Mouse (Mus musculus) layer of hippocampus, adult 11-12 months (tissue): ENCODE results near the gene Gabrb1.
A peak's percentile ranks its signal among the peaks of the same experiment; 100 is the strongest.

ENCODE experiments used
- DNase-seq: peaks from one replicate; pipeline ENCODE4 v3.0.0; 2022; ENCODE audit warnings: low spot score

Gabrb1 gene

DNA sequence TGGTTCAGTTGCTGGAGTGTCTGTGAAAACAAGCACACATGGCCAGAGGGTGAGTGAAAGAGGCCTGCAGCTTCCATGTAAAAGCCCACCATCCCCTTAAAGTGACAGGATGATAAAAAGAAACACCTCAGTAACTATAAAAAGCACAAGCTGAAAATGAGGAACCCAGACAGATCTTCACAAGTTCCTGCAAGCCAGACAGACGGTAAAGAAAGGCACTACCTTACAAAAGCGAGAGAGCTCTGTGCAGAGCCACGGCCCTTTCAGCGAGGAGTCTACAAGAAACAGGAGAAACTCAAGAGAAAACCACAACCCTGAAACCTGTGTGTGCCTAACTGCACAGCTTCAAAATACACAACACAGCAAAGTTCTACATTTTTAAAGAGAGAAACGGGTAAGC is 504.9 kb downstream of the Gabrb1 start:
- no peak for DNase-seq

DNA sequence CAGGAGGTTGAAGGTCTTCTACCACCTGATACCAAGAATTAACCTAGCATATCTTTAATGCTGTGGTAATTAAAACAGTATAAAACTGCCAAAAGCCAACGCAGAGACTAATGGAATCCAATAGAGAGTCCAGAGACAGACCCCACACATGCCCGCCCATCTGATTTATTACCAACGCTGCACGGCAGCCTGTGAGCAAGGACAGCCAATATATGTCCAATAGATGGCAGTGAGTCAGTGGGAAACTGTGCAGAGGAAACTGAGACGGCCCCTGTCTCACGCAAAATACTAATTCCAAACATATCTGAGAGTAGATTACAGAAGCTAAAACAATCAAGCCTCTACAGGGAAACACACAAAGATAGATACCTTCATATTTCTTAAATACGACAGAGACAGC is 506.5 kb downstream of the Gabrb1 start:
- no peak for DNase-seq

DNA sequence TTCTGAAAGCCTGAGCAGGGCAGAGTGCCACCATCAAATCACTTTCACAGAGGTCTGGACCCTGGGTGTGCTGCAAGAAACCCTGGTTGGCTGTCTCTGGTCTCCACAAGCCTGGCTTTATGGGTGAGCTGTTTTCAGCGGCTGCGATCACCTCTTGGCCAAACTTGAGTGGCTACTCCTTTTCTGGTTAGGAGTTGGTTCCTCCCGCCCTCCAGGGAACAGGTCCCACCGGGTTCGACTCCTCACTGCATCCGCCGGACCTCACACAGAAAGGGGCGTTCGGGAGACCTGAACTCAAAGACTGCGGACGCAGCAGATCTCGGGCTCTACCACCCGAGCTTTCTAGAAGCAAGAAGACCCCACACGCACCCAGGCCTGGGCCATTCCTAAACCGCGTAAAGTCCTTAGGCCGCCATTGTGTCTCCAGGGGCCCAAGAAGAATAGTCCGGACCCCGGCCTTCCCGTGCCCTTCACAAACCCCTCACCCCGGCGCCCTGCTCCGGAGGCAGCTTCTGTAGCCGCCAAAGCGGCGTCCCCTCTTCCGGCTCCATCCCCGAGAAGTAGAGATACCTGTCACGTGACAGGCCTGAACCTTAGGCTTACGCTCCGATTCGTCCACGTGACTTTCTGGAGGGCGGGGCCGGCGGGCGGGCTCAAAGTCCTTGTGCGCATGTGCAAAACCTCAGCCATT is 509.8 kb downstream of the Gabrb1 start, which contains the start of gene Commd8:
TSS of gene Commd8 (minus strand) at position 596 of the 691 bp plus-strand sequence.
- DNase-seq: peak; percentile 96

DNA sequence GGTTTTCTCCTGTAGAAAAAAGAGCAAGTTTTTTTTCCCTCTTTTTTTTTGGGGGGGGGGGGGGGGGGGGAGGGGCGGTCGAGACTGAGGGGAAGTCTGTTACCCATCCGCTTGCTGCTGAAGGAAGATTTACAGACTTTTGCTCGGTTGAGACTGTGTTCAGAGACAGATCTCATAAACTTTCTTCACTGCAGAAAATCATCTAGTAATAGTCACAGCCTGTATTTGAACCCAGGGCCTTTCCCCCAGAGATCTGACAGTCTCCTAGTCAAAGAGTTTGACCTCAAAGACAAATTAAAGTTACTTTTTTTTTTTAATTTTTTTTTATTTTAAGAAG is 510.3 kb downstream of the Gabrb1 start:
- no peak for DNase-seq

DNA sequence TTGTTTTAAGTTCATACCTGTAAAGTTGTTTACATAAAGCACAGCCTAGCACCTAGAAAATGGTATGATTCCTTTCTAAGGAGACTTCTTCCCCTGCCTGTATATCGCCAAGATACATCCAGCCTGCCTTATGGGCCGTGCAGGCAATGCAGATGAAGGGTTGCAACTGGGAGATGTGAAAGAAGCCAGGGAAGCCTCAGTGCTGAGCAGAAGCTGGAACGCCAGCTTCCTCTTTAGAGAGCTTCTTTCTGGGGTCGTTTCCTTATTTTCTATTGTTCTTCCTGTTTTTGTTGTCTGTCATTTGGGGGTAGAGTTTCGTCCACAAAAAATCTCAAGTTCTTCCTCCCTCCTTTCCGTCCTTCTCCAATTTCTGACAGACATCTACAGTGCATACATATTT is 512.2 kb downstream of the Gabrb1 start:
- no peak for DNase-seq

DNA sequence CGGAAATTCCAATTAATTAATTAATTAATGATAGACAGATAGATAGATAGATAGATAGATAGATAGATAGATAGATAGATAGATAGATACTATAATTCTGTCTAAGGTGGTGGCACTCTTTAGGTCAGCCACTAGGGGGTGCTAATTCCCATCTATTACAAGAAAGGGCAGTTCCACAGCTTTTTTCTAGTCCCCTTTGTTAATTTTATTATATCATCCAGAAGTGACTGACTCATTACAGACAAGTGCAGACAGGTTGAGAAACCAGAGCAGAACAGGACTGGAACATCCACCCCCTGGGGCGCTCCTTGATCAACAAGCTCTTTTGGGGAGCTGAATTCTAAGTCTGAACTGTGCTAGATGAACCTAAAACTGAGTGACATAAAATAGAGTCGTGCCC is 514.8 kb downstream of the Gabrb1 start:
- no peak for DNase-seq

DNA sequence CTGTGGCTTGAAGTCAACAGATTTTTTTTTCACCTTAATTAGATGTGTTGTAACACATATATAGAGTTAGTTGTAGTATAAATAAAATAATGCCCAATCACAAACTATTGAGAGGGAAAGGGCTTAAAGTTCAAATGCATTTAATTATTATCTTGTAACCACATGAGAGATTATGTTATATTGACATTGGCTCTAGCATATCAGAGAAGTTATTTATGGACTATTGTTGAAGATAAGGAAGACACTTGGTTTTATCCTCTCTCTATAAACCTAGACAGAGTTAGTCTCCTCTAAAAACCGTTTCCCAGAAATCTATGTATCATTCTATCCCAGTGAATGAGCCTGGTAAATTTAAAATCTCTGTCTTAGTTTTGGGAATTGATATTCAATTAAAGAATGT is 515.6 kb downstream of the Gabrb1 start:
- DNase-seq: no peak

DNA sequence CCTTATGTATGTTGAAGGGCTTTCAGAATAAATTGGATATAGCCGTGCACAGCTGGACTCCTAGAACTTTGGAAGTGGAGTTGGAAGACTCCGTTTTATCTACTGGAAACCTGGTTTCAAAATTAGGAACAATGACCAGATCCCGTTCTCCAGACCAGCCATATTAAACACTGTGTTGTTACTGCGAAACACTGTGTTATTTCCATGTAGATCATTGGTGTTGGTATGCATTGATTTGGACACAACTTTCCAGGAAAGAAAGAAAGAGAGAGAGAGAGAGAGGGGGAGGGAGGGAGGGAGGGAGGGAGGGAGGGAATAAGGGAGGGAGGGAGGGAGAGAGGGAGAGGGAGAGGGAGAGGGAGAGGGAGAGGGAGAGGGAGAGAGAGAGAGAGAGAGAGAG is 517.1 kb downstream of the Gabrb1 start:
- DNase-seq: no peak

DNA sequence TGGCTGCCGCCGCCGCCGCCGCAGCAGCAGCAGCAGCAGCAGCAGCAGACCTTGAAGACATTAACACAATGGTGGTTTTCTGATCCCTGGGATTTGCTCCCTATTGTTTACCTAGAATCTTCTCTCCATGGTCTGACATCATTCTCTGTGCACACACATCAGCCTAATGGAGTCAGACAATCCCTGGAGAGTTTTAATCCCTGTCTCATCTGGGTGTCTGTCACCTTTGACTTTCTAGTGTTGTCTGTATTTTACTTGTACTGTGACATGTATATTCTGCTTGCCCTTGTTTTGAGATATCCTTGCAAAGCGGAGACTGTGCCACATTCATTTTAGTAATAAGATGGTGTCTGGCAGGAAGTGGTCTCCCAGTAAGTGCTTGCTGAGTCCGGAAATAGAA is 517.6 kb downstream of the Gabrb1 start:
- DNase-seq: no peak

DNA sequence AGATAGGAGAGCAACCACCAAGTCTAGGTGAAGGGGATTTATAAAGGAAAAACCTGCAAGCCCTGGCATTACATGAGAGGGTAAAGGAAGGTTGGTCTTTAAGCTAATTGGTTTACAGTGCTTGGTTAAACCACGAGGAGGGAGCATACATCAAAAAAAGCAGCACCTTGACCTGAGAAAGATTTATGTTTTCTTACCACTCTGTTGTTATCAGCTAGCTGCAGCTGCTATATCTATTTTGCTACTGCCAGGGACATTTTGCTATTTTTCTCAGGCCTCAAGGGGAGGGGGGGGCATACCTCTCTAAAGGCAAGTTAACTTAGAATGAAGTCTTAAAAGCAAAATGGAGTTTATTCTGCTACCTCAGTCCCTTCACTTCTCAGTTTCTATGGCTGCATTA is 523.3 kb downstream of the Gabrb1 start:
- no peak for DNase-seq

DNA sequence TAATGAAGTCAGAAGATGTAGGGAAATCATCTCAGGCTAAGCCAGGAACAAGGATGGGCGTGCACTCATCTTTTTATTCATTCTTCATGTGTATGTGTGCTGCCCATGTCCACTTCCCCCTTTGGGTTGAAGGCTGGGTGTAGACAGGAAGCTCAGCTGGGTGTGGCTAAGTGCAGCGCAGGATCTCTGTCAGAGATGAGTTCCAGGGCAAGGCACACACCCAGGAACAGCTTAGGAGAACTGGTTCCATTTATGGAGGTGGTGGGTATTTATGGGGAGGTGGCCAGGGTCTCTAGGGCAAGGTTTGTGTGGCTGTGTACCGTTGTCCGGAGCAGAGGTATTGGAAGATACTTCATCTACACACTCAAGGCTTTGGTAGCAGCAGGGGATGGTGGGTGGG is 524.9 kb downstream of the Gabrb1 start:
- DNase-seq: no peak

DNA sequence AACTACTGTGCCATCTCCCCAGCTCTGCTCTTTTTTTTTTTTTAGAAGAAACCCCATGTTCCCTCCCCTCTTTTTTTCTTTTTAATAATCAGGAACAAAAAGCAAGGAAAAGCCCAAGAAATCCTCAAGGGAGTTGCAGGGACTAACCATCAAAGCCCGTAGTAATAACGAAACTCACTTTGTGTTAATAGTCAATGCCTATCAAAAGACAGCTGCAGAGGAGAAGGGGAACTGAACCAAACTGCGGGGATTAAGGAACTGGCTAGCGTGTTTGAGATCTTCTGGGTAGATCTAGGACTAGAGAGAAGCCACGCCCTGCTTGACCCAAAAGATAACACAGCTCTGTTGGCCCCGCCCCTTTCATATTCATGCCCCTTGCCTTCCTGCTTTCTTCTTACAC is 526.0 kb downstream of the Gabrb1 start:
- DNase-seq: no peak

DNA sequence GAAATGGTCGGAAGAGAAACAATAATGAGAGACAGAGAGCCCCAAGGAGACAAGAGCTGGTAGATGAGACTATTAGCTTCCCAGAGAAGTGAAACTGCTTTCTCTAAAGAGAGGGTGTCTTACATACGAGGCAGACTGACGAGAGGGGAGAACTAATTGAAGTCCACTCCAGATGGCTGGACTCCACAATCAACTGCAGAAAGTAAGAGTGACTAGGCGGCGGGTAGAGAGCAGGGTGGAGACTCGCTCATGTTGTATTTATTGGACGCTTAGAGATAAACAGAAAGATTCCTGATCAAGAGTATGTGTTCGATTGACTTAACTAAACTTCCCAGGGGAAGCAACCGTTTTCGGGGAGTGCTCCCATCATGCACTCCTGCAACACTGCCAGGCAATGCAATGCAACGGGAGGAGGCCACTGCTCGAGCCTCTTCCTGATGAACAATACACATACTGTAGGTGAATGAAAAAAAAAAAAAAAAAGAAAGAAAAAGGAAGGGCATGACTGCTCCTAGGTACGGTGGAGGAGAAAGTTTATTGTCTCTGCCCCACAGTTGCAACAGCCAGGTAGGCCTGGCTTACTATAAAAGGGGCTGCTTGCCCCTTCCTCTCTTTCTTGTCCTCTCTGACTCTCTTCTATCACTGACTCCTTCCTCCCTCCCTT is 526.7 kb downstream of the Gabrb1 start:
- DNase-seq: no peak

DNA sequence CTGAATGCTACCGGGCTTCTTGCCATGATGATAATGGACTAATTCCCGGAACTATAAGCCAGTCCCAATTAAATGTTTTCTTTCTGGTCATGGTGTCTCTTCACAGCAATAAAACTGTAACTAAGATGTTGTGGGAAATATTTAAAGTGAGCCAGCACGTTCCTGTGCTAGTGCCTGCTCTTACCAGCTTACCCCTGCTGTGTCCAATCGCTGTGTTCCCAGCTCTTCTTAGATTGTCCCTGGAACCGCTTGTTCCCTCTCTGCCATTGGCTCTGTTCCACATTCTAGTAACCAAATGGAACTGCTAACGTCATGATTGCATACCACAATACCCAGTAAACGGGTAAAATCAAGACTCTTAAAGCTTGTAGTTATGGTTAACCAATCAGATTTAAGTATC is 533.2 kb downstream of the Gabrb1 start:
- no peak for DNase-seq

DNA sequence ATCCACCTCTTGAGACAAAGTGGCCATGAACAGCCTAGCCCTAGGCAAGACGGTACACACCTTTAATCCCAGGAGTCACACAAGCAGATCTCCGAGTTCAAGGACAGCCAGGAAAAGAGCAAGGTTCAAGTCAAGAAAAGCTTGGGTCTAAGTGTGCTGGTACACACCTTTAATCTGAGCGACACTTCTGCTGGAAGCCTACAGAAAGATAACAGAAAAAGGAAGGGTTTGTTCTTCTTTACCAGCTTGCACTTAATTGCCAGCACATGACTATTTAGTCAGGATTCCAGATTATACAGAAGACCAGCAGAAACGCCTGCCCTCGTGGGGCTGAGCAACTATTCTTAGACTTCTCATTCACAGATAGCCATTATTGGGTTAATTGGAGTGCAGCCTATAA is 534.0 kb downstream of the Gabrb1 start:
- DNase-seq: no peak

DNA sequence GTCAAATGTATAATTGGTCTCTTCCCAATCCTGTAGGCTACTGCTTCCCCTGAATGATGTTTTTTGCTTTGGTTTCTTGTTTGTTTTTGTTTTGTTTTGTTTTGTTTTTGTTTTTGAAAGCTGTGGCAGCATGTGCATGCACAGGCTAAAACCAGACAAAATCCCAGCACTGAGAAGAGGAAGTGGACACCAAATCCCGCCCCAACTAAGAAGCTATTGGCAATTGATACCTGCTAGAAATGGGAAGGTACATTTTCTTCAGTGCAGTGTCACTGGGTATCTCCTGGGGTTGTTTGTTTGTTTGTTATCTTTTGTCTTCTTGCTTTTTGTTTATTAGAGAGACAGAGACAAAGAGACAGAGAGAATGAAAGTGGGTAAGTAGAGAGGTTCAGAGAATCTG is 537.5 kb downstream of the Gabrb1 start:
- DNase-seq: no peak
